Mouse (Mus musculus) heart, postnatal 0 days (tissue): ENCODE data around the gene Slc26a10.

Experiments used
- CTCF ChIP-seq: IDR thresholded peaks from 2 replicates; pipeline ENCODE4 v1.5.1; 2016; ENCODE audit warnings: antibody characterized with exemption, control low read depth, low read depth
- EP300 ChIP-seq: IDR thresholded peaks from 2 replicates; pipeline ENCODE4 v1.6.1; 2016; ENCODE audit warnings: antibody characterized with exemption, low read depth

DNA sequence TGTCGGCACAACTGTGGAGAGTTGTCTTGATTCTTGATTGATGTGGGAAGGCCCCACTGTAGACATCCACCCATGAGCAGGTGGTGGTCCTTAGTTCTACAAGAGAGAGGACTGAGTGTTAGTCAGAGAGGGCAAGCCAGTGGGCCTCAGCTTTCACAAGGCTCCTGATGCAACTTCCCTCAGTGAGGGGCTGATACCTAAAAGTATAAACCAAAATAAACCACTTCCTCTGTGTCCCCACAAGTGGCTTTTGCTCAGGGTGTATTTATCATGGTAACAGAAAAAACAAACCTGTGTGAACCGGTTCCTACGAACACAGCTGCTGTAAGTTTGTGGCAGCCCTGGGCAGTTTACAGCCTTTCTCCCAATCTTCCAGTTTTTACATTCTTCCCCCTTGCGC lies 43.9 kb downstream of the Slc26a10 start:
- TF ChIP-seq CTCF (no peak), EP300 (no peak)
